Mouse (Mus musculus) brain, adult 2 months (tissue): ENCODE data around the gene Tnni2.

Experiments
- DNase-seq: peaks from one replicate; pipeline ENCODE4 v3.0.0; 2011; ENCODE audit warnings: low read depth, low spot score

Tnni2 gene

GRCm38 (mm10) chr7:142482256-142482609 lies 40.6 kb downstream of the Tnni2 start:
- DNase-seq, result no peak

DNA sequence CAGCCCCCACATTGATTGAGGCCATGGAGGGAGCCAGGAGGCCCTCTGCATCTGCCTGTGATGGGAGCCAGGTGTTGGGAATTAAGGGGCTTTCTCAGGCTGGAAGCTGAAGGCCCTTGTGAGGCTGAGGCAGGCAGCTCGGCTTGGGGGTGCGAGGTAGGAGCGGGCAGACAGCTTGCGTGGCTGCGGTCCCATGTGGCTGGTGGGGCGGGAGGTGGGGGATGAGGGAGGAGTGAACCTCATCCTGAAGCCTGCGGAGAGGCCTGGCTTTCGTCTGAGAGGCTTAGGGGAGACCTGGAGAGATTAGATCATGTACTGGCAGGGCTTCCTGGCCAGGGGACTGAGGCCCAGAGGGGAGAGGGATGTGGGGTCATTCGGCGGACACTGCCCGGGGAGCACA lies 41.5 kb downstream of the Tnni2 start:
- no peak for DNase-seq

- DNase-seq, result no peak
These were observed 43.2 kb downstream of the Tnni2 start for GRCm38 (mm10) chr7:142484780-142485179.

GRCm38 (mm10) chr7:142486751-142487162 lies 45.1 kb downstream of the Tnni2 start:
- no peak for DNase-seq

- DNase-seq, result peak; percentile 64
These were observed 45.8 kb downstream of the Tnni2 start for GRCm38 (mm10) chr7:142487341-142487859.

- no peak for DNase-seq
These were observed 46.4 kb downstream of the Tnni2 start for GRCm38 (mm10) chr7:142488053-142488452.

GRCm38 (mm10) chr7:142493535-142493934 lies 51.9 kb downstream of the Tnni2 start:
- no peak for DNase-seq
